Mouse (Mus musculus) limb, embryonic 11.5 days (tissue): ENCODE results near the gene Atxn10. TPM values are rescaled to one million over a fixed set of nuclear protein-coding genes. Genes with fewer than 3 reads are reported as not detected.

Experiments
- ATAC-seq: fragments of 200-750 bp; cut with Nextera tagmentation; 2 replicates; pipeline ENCODE4 v1.8.0; 2017; ENCODE audit warnings: low read depth; ENCODE audit not compliant: insufficient number of reproducible peaks, low FRiP score, low TSS enrichment
- DNase-seq: peaks from one replicate; pipeline ENCODE4 v3.0.0-alpha.2; 2015; ENCODE audit warnings: low spot score
- H3K27ac ChIP-seq: fragments of 300-500 bp; sonication (generic); replicated peaks from 2 replicates; pipeline ENCODE4 v1.5.1; 2014; ENCODE audit warnings: low read depth, mild to moderate bottlenecking, low read length
- H3K27me3 ChIP-seq: fragments of 300-500 bp; sonication (generic); 2 replicates; pipeline ENCODE4 v1.6.1; 2014; ENCODE audit warnings: mild to moderate bottlenecking, low read length, mixed read lengths; ENCODE audit not compliant: control insufficient read depth, insufficient read depth
- H3K36me3 ChIP-seq: fragments of 300-500 bp; sonication (generic); 2 replicates; pipeline ENCODE4 v1.6.1; 2014; ENCODE audit warnings: mild to moderate bottlenecking, low read length, moderate library complexity, mixed read lengths; ENCODE audit not compliant: control insufficient read depth, insufficient read depth
- H3K4me1 ChIP-seq: fragments of 300-500 bp; sonication (generic); 2 replicates; pipeline ENCODE4 v1.6.1; 2014; ENCODE audit warnings: low read length, mixed read lengths; ENCODE audit not compliant: control insufficient read depth, insufficient read depth
- H3K4me2 ChIP-seq: fragments of 300-500 bp; sonication (generic); 2 replicates; pipeline ENCODE4 v1.6.1; 2014; ENCODE audit warnings: low read depth, mild to moderate bottlenecking, moderate library complexity; ENCODE audit not compliant: severe bottlenecking
- H3K4me3 ChIP-seq: fragments of 300-500 bp; sonication (generic); 2 replicates; pipeline ENCODE4 v1.5.1; 2014; ENCODE audit warnings: low read depth, low read length
- H3K9ac ChIP-seq: fragments of 300-500 bp; sonication (generic); 2 replicates; pipeline ENCODE4 v1.6.1; 2014; ENCODE audit warnings: mild to moderate bottlenecking, low read length
- H3K9me3 ChIP-seq: fragments of 300-500 bp; sonication (generic); 2 replicates; pipeline ENCODE4 v1.6.1; 2016; ENCODE audit warnings: low read length; ENCODE audit not compliant: control insufficient read depth
- WGBS: fragments of 180-500 bp; shearing (Covaris S2); extraction: QIAGEN DNeasy Blood & Tissue Kit; methylation state at CpG from one replicate; pipeline ENCODE4 v1.1.7; 2014; 5-methylcytosine and 5-hydroxymethylcytosine counted together
- polyA plus RNA-seq: library from polyadenylated mRNA; unstranded; fragments of >200 nt; fragmentation: Nextera tagmentation; extraction: Ambion mirVana; gene quantifications from 2 replicates; pipeline ENCODE4 v1.2.1, GENCODE M21; 2014

Atxn10 gene
- polyA plus RNA-seq, 1 experiment from 2014 or later = 331 TPM

GRCm38 (mm10) chr15:85303976-85304375 lies 32.1 kb upstream of the Atxn10 start:
- no peak overlapping the region for H3K4me3 ChIP-seq
- H3K9ac ChIP-seq = no peak overlapping the region

GRCm38 (mm10) chr15:85307061-85307660 lies 28.9 kb upstream of the Atxn10 start:
- no peaks in the 10 kb centered on the region for H3K36me3 ChIP-seq
- DNase-seq (no peak), ATAC-seq (no peak)
- H3K4me1 ChIP-seq = no peaks in the 10 kb centered on the region
- H3K27me3 ChIP-seq = no peaks in the 10 kb centered on the region
- 93% methylated on average over 2 of the region's 2 CpGs for WGBS
- H3K4me3 ChIP-seq = no peak overlapping the region
- no peak overlapping the region for H3K4me2 ChIP-seq
- H3K9me3 ChIP-seq = no peaks in the 10 kb centered on the region
- no peak overlapping the region for H3K27ac ChIP-seq
- no peak overlapping the region for H3K9ac ChIP-seq

More at GRCm38 (mm10) chr15:85303976-85304375, 32.1 kb upstream of the Atxn10 start:
- 84% methylated on average over 4 of the region's 4 CpGs for WGBS
- Histone ChIP-seq H3K4me2 (no peak overlapping the region), H3K27ac (no peak overlapping the region), H3K9me3 (no peaks in the 10 kb centered on the region), H3K36me3 (no peaks in the 10 kb centered on the region), H3K4me1 (0 out of 2 replicates have a peak, but pooled peaks cover under 1% of the 10 kb centered on the region), H3K27me3 (no peaks in the 10 kb centered on the region)
- ATAC-seq = no peak
- DNase-seq = no peak

GRCm38 (mm10) chr15:85311058-85311657 lies 24.9 kb upstream of the Atxn10 start:
- Histone ChIP-seq H3K4me3 (no peak overlapping the region), H3K4me1 (no peaks in the 10 kb centered on the region), H3K9ac (no peak overlapping the region), H3K9me3 (no peaks in the 10 kb centered on the region), H3K27ac (no peak overlapping the region), H3K4me2 (no peak overlapping the region), H3K36me3 (no peaks in the 10 kb centered on the region), H3K27me3 (no peaks in the 10 kb centered on the region)
- ATAC-seq (no peak), DNase-seq (no peak)
- WGBS = 83% methylated on average over 10 of the region's 10 CpGs

- DNase-seq = peak; percentile 82
- ATAC-seq = no peak
- H3K4me1 ChIP-seq = no peaks in the 10 kb centered on the region
- H3K4me3 ChIP-seq = no peak overlapping the region
- H3K4me2 ChIP-seq = no peak overlapping the region
- no peaks in the 10 kb centered on the region for H3K9me3 ChIP-seq
- no peaks in the 10 kb centered on the region for H3K36me3 ChIP-seq
- H3K27ac ChIP-seq = no peak overlapping the region
- no peak overlapping the region for H3K9ac ChIP-seq
- 56% methylated on average over 10 of the region's 13 CpGs for WGBS
- H3K27me3 ChIP-seq = no peaks in the 10 kb centered on the region
These were observed 20.5 kb upstream of the Atxn10 start for GRCm38 (mm10) chr15:85315378-85316025.

GRCm38 (mm10) chr15:85316342-85317140 lies 19.5 kb upstream of the Atxn10 start:
- Histone ChIP-seq H3K4me2 (no peak overlapping the region), H3K9me3 (no peaks in the 10 kb centered on the region), H3K4me1 (no peaks in the 10 kb centered on the region), H3K36me3 (no peaks in the 10 kb centered on the region), H3K27ac (no peak overlapping the region), H3K4me3 (no peak overlapping the region), H3K9ac (no peak overlapping the region), H3K27me3 (no peaks in the 10 kb centered on the region)
- ATAC-seq (no peak), DNase-seq (no peak)
- 58% methylated on average over 14 of the region's 14 CpGs for WGBS

GRCm38 (mm10) chr15:85319924-85320668 lies 15.9 kb upstream of the Atxn10 start:
- Histone ChIP-seq H3K4me2 (no peak overlapping the region), H3K27me3 (no peaks in the 10 kb centered on the region), H3K4me1 (no peaks in the 10 kb centered on the region), H3K36me3 (no peaks in the 10 kb centered on the region), H3K9me3 (no peaks in the 10 kb centered on the region), H3K9ac (no peak overlapping the region), H3K27ac (no peak overlapping the region), H3K4me3 (no peak overlapping the region)
- WGBS = 78% methylated on average over 11 of the region's 11 CpGs
- ATAC-seq = no peak
- no peak for DNase-seq

- Histone ChIP-seq H3K36me3 (no peaks in the 10 kb centered on the region), H3K4me2 (no peak overlapping the region), H3K4me1 (no peaks in the 10 kb centered on the region), H3K4me3 (no peak overlapping the region), H3K27me3 (no peaks in the 10 kb centered on the region), H3K9ac (no peak overlapping the region), H3K9me3 (no peaks in the 10 kb centered on the region), H3K27ac (no peak overlapping the region)
- no peak for ATAC-seq
- 88% methylated on average over 4 of the region's 4 CpGs for WGBS
- no peak for DNase-seq
These were observed 12.8 kb upstream of the Atxn10 start for GRCm38 (mm10) chr15:85323214-85323613.

- Histone ChIP-seq H3K27me3 (no peaks in the 10 kb centered on the region), H3K4me2 (no peak overlapping the region), H3K4me3 (no peak overlapping the region), H3K9me3 (no peaks in the 10 kb centered on the region), H3K27ac (no peak overlapping the region), H3K9ac (no peak overlapping the region), H3K36me3 (no peaks in the 10 kb centered on the region), H3K4me1 (no peaks in the 10 kb centered on the region)
- ATAC-seq (no peak), DNase-seq (no peak)
- WGBS = 94% methylated on average over 1 of the region's 1 CpGs
These were observed 11.6 kb upstream of the Atxn10 start for GRCm38 (mm10) chr15:85324426-85324825.
